Mouse (Mus musculus) adrenal gland, postnatal 4 days (tissue): ENCODE results near the gene Gm10197. TPM values are rescaled to one million over a fixed set of nuclear protein-coding genes. Genes with fewer than 3 reads are reported as not detected.
"Not testable (repeated sequence)": the region's sequence is repeated elsewhere in the genome, so short reads cannot be mapped to it uniquely, and the experiment has no call there.

Experiments used
- DNase-seq, 2 experiments: peaks; one replicate each; pipeline ENCODE4 v3.0.0; 2021 to 2022; ENCODE audit warnings: low spot score in 2 of 2, mixed read lengths in 2 of 2
- long read RNA-seq, 2 experiments: library from polyadenylated mRNA; stranded (forward); transcript quantifications; one replicate each; pipeline ENCODE4 v2.0.0; 2021
- total RNA-seq, 2 experiments: library from RNA; stranded (reverse); gene quantifications; 2 replicates each; pipeline ENCODE4 v1.2.3; 2021

Gm10197 gene
- total RNA-seq, result not detected
- long read RNA-seq, experiment 1, result 0 reads
- long read RNA-seq, experiment 2, result 0 reads

- no peak for DNase-seq
Observed at GRCm38 (mm10) chr19:53371666-53372065, at the start of gene Gm10197. TSS of gene Gm10197 (minus strand) at chr19:53371766.

GRCm38 (mm10) chr19:53420924-53421582 lies 49.5 kb upstream of the Gm10197 start:
- peak in 1 of 2 experiments; percentile 35 for DNase-seq

- peak in 1 of 2 experiments; percentile 58 for DNase-seq
Observed at GRCm38 (mm10) chr19:53419834-53420233, 48.3 kb upstream of the Gm10197 start.

DNA sequence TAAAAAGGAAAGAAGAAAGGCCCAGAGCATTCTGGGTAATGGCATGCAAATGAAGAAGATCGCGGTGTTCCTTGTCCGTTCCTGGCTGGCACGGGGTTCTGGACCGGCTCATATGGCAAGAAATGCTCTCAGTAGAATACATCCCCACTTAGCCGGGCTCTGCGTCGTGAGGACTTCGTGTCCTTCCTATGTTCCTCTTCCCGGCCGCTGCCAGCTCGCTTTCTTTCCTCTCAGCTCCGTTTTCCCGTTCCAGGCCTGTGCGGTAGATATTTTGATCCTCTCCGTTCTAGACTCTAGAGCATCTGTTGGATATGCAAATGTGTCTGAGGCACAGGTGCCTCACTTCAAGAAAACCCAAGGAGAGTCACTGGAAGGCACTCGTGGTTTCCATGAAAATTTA lies 43.6 kb upstream of the Gm10197 start:
- DNase-seq, result no peak

DNA sequence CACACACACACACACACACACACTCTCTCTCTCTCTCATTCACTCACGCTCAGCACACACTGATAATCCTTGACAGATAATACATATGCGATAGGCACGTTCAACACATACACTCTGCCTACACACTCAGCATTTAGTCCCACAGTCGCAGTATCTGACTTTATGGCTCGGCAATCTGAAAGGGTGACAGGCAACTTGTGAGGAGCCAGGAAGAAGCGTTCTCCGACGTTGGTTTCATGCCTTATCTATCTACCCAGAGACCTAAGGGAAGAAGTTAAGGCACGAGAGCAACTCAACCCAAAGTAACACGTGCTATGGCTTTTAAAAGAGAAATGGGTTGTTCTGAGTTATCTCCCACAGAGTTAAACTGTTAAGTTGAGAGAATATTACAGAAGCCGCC lies 43.1 kb upstream of the Gm10197 start:
- no peak for DNase-seq

GRCm38 (mm10) chr19:53413617-53414380 lies 42.2 kb upstream of the Gm10197 start:
- DNase-seq, result no peak

GRCm38 (mm10) chr19:53412149-53412848 lies 40.7 kb upstream of the Gm10197 start:
- no peak for DNase-seq

- no peak for DNase-seq
Observed at GRCm38 (mm10) chr19:53409663-53410307, 38.2 kb upstream of the Gm10197 start.

- DNase-seq, result no peak
Observed at GRCm38 (mm10) chr19:53408398-53408797, 36.8 kb upstream of the Gm10197 start.

DNA sequence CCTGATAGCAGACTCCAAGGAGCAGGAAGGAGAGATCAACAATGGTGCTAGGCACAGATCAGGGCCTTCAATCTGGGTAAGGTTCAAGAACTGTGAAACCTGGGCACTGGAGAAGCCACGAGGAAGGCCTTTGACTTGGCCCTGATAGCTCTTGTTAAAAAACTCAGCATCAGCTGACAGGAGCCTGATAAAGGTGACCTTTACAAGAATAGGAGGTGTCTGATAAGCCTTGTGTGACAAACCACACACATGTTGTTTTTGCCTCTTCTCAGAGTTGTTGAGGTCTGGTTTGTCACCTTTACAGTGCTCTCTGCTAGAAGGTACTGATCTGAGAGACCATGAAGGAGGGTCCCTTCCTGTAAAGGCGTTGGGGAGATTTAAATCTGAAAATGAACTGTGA lies 35.8 kb upstream of the Gm10197 start:
- no peak for DNase-seq

DNA sequence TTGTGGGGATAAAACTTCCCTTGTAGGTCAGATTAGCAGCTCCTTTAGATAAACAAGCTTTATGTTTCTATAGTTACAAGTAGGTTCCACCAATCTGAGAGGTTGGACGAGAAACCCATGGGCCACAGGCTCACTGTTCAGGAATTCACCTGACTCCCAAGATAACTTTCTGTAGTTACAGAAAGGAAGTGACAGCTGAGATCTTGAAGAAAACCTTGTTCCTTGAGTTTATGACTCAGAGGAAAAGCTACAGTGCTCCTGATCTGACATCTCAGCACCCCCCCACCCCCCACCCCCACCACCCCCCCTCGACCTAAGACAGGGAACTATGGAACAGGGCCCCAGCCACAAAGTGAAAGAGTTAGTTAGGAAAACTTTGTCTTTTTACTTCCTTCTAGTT lies 34.2 kb upstream of the Gm10197 start:
- DNase-seq, result no peak

DNA sequence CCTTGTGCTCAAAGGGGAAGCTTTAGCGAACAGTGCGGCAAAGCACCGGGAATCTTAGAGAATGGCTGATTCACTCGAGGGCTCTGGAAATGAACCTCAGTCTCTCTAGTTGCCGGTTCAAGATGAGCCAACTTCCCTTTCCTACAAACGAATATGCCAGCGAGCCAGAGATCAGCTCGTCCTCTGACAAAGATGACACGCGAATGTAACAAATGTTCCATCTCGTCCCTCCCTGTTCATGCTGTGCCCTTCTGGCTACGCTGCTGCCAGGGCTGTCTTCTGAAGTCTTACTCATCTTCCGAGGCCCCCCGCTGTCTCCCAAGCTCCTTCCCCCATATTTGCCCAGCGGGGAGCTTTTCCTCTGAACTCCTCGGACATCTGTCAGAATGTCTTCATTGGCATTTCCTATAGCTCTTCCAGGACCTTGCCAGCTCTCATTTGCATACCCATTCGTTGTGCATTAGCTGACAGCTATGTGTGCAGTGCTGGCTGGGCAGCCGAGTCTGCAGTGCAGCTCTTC lies 33.3 kb upstream of the Gm10197 start:
- DNase-seq, result no peak

GRCm38 (mm10) chr19:53404219-53404836 lies 32.8 kb upstream of the Gm10197 start:
- DNase-seq, result peak in 1 of 2 experiments; percentile 26

DNA sequence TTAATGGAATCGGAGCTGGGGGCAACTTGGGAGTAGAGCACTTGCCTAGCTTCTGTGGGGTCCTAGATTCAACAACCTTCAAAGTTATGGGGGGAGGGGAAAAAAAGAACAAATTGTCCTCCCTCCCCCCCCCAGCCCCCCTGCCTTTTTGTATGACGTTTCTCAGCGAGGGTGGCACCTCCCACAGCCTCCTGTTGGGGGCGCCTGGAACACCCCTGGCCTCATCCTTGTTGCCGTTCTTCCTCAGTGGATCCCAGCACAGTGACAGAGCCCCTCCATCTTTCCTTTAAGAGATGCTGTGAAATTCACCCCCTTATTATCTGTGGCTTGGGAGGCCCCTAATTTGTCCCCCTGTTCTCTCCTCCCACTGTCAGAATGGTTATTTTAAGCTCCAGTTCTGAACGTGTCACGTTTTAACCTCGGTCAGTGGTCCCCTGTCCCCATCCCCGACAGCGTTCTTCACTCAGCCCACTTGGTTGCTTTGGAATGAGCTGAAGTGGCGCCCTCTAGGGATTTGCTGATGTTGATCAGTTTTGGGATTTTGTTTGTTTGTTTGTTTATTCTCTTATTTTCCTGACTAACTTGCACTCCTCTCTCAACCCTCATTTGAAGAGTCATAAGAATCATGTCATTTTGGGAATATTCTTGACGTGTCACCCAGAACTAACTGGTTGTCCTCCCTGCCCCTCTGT lies 31.3 kb upstream of the Gm10197 start:
- no peak for DNase-seq

GRCm38 (mm10) chr19:53400332-53401110 lies 29.0 kb upstream of the Gm10197 start:
- DNase-seq, result no peak

GRCm38 (mm10) chr19:53399213-53399612 lies 27.6 kb upstream of the Gm10197 start:
- DNase-seq, result no peak

- DNase-seq, result no peak
Observed at GRCm38 (mm10) chr19:53397451-53398233, 26.1 kb upstream of the Gm10197 start.

GRCm38 (mm10) chr19:53395805-53396204 lies 24.2 kb upstream of the Gm10197 start:
- not testable (repeated sequence) for DNase-seq
